Mouse (Mus musculus) megakaryocyte, embryonic 14.5 days (primary cell): ENCODE results near the gene Prss36.

ENCODE experiments used
- FLI1 ChIP-seq: IDR thresholded peaks from 2 replicates; pipeline ENCODE4 v1.6.1; 2012; ENCODE audit warnings: low read length, inconsistent platforms, mixed read lengths
- GATA1 ChIP-seq: IDR thresholded peaks from 3 replicates; pipeline ENCODE4 v1.6.1; 2012; ENCODE audit warnings: mixed read lengths, low read length, inconsistent platforms, borderline replicate concordance

- TF ChIP-seq GATA1 (no peak), FLI1 (no peak)
Measured at GRCm38 (mm10) chr7:127901772-127902171, 44.8 kb downstream of the Prss36 start.
